Mouse (Mus musculus) duodenum, adult 2 months (tissue): ENCODE data around the gene Ccr1. TPM values are rescaled to one million over a fixed set of nuclear protein-coding genes. Genes with fewer than 3 reads are reported as not detected.

Experiments
- polyA plus RNA-seq: library from polyadenylated mRNA; depleted of rRNA; stranded (reverse); fragments of >200 nt; gene quantifications from 2 replicates; pipeline ENCODE4 v1.2.3, GENCODE M21; 2012; ENCODE audit warnings: low replicate concordance; rRNA removed

Gene Ccr1
- polyA plus RNA-seq = 0.81 and 1.5 TPM in 2 replicates

DNA sequence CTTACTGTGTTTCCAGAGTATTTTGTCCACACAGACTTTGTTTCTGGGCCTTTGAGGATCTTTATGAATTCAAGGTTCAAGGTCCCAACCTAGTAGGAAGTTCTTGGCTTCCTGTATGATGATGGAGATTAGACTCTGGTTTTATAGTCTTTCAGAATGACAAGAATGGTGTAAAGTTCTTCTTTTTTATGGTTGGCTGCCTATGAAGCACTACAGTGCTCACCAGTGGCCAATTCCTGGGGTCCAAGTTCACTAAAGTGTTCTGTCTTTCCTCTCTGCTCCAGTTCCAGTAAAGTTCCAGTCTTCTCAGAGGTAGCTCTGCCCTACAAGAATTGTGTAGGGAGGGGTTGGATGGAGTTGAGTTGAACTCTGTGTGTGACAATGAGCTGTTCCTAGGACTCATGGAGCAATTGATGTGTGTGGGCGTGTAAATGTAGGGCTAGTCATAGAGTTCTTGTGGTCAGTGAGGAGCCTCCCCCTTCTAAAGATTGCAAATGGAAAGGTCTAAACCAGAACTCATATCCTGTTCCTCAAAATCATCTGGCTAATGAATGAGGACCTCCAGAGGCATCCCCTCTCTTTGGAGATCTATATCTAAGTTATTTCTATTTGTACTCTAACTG is at the start of gene Ccr1:
Gene Ccr1 (minus strand): TSS at position 403 of the 623 bp plus-strand sequence.

DNA sequence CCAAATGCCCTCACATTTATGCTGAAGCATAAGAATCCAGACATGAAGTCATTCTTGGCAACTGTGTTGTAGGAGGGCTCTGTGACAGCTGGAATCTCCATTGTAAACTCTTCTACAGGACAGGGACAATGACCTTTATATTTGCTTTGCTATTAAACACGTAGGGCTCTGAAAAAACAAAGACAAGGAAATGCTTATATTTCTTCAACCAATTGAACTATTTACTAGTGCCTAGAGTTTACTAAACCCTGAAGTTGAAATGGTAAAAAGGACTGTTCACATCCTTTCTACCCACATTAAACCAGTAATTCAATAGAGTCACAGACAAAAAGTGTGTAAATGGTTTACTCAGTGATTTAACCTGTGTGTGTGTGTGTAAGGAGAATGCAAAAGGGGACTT is 9.8 kb upstream of the Ccr1 start, which contains the start of gene Ccr1l1:
Gene Ccr1l1 (minus strand): TSS at position 101 of the 400 bp plus-strand sequence.

Other genes with a start within 250 kb of the Ccr1 start
- gene Cxcr6, start 162.2 kb downstream of the Ccr1 start, polyA plus RNA-seq = 0.21 and 0.82 TPM in 2 replicates
- 2.1 and 3.5 TPM in 2 replicates for gene Fyco1, start 116.8 kb downstream of the Ccr1 start, polyA plus RNA-seq
- 0.15 and 0.29 TPM in 2 replicates for gene Xcr1, start 106.7 kb downstream of the Ccr1 start, polyA plus RNA-seq
- gene Ccr1l1, start 9.7 kb upstream of the Ccr1 start, polyA plus RNA-seq = 0.11 and 0.18 TPM in 2 replicates
- 0.15 and 0.19 TPM in 2 replicates for gene Ccr3, start 53.3 kb upstream of the Ccr1 start, polyA plus RNA-seq
- 0.07 and 0.09 TPM in 2 replicates for gene Ccr2, start 133.3 kb upstream of the Ccr1 start, polyA plus RNA-seq
- 0.13 and 0.16 TPM in 2 replicates for gene Ccr5, start 152.9 kb upstream of the Ccr1 start, polyA plus RNA-seq